Mouse (Mus musculus) cerebellum, postnatal 4 days (tissue): ENCODE measurements around the gene Mcl1.
A peak's percentile ranks its signal among the peaks of the same experiment; 100 is the strongest.
"Not testable (repeated sequence)": the region's sequence is repeated elsewhere in the genome, so short reads cannot be mapped to it uniquely, and the experiment has no call there.

Experiments
- DNase-seq, 2 experiments: peaks; one replicate each; pipeline ENCODE4 v3.0.0; 2022; ENCODE audit warnings: low spot score in 2 of 2, mixed read lengths in 1 of 2

Gene Mcl1

DNA sequence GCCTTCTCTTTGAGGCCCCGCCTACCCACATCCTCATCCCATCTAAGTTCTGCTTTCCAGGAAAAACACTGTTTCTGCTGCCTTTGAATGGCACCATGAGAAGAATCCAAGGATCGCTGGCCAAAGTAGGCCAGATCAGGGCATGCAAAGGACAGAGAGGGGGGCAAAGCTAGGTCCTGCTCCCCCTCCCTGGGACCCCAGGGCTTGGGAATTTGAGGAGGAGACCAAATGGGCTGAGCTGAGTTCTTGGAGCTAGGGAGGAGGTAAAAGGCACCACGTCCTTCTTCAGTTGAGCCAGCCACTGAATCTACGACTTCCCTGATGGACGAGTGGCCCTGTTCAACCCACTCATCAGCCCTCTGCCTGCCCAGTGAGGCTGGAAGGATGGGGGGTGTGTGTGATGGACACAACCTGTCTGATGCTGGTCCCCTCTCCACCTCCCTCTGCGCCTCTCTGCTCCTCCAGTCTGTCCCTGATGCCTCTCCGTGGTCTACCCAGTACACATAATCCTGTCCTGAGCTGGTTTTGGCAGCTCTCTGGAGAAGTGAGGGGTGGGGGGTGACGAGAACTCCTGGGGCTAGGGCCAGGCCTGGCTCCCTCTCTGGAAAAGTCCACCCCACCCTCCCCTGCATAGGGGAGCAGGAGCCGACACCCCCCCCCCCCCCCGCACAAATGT is 28.0 kb downstream of the Mcl1 start:
- DNase-seq, result no peak

DNA sequence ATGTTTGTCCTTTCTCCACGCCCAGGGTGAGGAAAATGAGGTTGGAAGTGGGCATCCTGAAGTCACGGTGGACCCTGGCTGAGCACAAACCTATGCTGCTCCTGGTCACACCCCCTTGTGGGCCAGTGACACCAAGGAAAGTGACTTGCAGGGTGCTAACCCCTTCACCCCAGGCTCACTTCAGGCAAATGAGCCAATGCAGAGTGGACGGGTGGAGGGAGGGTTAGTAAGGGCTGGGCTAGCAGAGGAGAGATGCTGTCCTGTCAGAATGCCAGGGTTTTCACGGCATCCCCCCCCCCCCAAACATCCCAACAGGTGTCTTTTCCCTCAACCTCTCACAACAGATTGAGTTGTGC is 28.6 kb downstream of the Mcl1 start:
- no peak for DNase-seq

DNA sequence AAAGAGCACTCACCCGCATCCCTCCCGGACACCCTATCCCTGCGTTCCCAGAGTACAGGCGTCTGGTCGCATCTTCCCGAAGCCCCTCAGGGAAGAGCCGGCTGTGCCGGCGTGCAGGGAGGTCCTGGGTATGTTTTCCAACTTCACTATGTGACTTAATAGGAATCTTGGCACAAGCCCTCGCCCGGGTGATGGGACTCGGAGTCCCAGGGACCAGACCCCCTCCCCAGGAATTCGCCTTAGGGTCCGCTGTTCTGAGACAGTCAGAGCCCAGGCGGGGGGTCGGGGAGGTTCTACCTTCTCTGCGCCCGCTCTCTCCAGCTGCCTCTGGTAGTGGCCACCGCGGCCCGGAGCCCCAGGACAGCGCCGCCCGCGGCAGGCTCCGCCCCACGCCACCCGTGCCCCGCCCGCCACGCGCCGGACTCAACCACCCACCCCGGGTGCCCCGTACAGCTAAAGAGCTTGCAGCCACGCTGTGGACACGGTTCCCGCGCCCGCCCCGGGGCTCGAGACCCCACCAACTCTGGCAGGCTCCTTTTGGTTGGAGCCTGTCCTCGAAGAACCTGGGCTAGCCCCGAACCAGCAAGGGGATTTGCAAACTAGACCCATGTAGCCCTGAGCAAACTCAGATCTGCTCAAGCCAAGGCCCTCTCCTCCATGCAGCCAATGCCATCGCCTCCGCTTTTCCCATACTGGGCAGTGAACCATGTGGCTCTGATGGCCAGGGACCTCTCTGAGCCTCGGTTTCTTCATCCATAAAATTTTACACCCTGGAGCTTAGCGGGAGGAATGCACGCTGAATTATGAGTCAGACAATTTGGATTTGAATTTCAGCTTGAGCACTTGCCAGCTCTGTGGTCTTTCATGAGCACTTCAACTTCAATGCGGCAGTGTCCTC is 29.2 kb downstream of the Mcl1 start, which contains the start of gene Adamtsl4:
Adamtsl4 (minus strand) TSS at position 394 of the 898 bp plus-strand sequence.
- peak in 1 of 2 experiments; percentile 30 for DNase-seq

DNA sequence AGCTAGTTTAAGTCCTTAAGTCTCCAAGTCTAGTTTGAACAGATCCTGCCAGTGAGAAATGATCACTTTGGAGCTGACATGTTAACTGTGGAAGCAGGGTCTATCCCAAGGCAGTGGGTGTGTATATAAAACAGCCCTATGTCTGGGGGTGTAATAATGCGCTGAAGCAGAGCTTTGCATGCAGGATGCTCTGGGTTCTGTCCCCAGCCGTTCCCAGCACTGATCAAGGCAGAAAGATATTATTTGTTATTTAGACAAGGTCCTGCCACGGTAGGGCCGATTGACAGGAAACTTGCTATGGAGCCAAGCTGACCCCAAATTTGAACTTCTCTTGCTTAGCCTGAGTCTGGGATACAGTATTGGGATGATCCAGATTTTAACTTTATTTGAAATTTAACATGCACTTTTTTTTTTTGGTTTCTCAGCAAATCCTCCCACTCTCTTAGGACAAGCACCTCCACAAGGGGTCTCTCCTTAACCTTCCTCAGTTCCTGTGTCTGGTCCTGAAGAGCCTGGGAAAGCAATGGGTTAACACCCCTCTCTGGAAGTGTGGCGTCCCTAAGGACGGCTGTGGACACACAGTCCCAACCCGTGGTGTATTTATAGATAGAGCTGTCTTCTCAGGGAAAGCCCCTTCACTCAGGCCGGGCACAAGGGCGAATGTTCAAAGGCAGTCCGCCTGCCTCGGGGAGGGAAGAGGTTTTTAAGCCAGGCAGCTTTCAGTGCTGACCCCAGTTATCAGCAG is 30.8 kb downstream of the Mcl1 start:
- DNase-seq, result no peak

DNA sequence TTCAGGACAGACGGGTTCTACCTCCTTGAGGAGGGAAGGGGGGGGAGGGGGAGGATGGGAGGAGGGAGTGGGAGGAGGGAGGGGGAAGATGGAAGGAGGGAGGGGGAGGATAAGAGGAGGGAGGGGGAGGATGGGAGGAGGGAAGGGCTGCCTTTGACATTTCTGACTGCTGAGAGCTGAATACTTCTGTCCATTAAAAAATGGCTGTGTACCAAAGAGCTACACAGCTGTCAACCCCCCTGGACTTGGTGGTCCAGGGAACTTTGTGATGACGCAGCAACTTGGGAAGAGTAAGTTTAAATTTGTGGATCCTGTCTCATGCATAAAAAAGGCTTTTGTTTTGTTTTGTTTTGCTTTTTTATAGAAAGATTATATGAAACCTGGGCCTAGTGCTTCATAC is 31.4 kb downstream of the Mcl1 start:
- no peak for DNase-seq

DNA sequence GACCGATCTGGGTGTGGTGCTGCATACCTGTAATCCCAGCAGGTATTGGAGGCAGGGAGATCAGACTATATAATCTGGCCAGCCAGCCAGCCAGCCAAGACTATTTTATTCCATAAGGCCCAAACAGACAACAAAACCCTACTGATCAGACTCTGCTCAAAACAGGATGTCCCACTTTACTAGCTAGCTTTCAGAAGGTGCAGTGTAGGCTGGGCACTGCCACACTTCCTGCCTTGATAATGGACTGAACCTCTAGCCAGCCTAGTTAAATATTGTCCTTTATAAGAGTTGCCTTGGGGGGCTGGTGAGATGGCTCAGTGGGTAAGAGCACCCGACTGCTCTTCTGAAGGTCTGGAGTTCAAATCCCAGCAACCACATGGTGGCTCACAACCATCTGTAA is 32.0 kb downstream of the Mcl1 start:
- DNase-seq, result not testable (repeated sequence)

DNA sequence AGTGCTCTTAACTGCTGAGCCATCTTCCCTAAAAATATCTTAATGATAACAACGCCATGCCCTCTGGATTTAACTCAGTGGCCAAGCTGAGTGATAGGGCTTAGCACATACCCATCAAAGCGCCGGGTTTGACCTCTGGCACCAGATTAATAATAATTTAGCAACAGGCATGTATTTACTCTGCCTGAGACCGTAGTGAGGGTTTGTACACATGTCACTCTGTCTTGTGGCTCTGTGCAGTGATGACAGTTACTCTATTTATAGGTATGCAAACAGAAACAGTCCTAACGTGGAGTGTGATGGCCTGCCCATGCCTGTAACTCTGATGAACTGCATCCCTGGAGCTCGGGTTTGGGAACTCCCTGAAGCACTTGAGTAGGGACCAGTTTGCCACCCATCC is 34.1 kb downstream of the Mcl1 start:
- DNase-seq, result no peak

DNA sequence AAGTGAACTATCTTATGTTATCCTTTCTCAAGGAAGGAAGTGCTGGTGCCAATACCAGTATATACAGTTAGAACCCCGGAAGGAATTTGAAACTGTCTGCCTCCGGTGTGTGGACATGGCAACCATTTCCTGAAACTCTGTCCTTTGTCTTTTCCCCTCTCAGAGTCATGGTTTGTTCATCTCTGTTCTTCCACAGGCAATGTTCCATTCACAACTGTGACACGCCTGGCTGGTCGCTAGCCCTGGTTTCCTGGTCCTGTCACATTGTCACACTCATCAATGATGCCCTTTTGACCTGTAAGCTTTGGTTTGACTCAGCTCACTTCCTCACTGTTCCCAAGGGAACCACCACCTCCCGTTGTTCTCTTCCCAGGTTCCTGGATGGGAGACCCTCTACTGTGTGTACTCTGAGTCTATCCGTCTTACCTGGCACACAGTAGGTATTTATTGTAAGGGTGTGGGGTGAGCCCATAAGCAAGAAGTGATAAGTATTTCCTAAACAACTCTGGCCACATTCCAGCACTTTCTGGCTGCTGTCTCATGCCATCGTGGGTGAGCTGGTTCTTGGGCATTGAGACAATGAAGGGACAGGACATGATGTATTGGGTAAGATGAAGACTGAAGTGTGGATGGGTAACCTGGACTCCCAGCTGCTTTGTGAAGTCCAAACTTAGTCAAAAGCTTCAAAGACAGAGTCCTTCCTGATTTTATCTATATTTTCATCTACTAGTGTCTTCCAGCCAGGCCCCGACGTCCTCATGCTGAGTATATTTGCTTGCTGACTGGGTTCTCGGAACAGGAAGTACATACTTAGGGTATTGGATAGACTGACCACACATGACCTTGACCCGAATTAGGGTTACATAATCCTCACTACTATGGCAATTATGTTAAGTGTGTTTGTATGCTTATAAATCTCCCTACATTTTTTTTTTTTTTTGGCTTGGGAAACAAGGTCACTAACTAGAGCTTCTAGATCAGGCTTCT is 35.5 kb downstream of the Mcl1 start:
- no peak for DNase-seq

DNA sequence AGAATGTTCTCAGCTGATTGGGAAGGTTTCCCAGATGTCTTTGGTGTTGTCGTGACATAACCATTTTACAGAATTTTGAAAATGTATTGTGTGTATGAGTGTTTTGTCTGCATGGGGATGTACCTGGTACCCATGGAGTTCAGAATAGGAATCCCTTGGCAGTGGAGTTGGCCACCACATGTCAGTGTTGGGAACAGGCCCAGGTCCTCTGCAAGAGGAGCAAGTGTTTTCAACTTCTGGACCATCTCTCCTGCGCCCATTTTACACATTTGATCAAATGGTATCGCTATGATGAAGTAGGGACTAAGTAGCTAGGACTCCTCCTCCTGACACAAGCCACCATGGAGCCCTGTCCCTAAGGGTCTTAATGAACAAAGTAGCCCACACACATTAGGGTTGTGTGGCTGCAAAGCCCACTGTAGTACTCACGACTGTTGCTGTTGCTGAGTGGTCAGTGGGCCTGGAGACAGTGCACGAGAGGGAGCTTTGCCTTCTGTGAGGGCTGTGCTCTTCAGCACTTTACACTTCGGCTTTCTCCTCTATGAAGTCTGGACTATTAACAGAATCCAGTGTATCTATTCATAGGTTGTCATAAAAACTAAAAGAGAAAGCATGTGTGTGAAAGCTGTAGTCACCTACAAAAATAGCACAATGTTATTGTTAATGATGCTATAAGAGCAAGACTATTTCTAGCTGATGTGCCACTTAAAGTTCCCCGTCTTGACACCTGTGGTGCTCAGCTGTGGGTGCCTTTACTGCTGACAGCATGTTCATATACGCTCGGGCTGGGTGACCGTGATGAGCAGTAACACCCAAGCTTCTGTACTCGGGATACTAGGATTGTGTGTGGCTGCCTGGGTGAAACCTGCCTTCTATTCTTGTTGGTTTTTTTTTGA is 36.5 kb downstream of the Mcl1 start:
- no peak for DNase-seq

DNA sequence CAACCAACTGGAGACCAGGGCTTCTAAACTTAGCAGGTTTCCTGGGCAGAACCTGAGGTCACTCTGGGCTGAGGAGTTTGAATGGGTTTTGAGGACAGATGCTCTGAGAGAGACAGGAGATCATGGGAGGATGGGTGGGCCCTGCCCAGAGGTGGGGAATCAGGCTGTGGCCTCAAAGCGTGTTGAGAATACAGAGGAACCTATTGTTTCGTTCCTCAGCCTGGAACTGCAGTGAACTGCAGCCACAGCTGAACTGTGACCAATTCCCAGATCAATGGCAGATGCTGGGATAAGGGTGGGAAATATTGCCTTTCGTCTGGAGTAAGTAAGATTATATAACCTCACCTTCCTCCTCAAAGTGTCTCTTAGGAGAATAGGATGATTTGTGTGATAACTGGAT is 37.2 kb downstream of the Mcl1 start:
- DNase-seq, result no peak

DNA sequence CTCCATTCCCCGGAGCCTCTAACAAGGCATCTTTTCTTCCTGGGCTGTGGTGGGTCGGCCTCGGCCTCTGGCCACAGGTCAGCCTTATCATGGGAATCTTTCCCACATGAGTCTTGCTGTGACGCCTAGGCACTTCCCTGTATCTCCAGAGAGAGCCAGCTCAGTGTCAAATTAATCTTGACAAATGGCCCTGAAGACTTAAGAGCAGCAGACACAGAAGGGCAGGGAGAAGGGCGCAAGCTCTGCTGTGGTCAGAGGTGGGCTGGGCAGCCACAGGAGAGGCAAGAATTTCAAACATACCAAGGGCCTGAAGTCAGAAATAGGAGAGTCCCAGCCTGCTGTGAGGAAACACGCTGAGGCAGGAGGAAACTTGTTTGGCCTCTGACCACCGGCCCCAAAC is 37.8 kb downstream of the Mcl1 start:
- no peak for DNase-seq

DNA sequence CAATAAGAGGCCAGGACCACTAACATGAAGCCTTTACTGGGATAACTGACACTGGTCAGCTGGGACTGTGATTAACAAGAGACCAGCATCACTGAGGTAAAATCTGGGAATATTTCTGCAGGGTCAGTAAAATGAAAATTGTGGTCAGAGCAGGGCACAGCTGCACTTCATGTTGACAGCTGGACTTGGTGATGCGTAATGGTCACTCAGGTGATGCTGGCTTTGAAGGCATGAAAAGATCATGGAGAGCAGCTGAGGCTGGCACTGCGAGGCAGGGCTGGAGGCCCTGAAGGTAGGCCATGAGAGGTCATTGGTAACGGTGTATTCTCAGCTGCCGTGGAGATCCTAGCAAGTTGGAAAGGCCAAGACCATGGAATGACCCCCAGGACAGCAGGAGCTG is 39.7 kb downstream of the Mcl1 start:
- DNase-seq, result no peak

DNA sequence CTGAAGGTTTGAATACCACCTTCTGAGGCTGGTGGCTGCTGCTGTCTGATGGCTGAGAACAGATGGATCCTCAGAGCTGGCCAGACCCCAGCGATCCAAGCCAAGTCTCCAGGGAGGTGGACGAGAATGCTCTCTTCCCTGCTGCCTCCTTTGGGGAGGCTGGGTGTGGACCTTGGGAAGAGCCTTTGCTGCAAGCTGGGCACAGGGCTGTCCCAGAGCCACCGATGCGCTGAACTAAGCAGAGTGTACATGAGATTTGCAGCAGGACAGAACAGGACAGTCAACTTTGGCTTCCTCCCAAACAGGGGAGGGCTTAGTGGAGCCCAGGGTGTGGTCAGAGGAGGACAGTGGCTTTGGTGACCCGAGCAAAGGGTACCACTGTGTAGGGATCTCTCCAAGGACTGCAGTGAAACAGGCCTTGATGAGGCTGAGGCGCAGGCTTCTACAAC is 41.7 kb downstream of the Mcl1 start:
- DNase-seq, result peak in 1 of 2 experiments; percentile 21

DNA sequence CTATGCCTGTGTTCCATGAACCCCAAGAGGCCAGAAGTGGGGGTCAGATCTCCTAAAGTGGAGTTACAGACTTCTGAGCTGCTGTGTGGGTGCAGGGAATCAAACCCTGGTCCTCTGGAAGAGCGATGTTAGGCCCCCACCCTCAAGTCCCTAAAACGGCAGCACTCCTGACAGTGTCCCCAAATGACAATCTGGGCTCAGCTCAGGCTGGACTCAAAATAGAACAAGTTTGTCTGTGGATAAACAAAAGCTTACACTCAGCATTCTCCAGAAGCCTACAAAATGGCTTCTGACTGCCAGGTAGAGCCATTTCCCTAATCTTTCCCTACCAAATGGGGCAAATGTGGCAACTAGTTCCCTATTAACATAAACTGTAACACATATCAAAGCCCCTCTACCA is 42.5 kb downstream of the Mcl1 start:
- DNase-seq, result no peak

DNA sequence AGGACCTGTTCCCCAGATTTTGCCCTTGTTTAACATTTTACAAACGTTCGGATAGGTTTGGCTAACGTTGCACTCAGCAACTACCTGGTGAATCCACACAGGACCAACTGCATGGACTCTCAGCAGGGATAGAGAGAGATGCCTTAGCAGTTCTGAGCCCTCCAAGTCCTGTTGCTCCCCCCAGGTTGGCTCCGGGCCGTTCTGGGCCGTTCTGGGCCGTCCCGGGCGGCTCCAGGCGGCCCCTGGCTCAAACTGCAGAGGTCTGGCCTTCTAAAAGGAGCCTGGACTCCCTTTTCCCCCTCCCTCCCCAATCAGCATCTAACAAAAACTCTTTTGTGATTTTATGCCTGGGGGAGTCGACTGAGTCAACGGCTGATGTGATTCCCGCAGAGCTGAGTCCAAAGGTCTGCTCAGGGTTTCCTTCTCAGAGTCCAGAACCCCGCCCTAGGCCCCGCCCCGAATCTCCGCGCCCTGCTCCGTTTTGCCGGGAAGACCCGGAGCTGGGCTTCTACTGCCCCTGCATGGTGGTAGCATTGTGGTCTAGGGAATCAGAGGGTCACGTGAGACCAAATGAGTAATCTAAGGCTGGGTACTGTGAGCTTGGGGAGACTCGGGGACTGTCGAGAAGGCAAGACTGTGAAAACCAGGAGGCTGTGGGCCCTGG is 43.4 kb downstream of the Mcl1 start:
- peak in 1 of 2 experiments; percentile 49 for DNase-seq

DNA sequence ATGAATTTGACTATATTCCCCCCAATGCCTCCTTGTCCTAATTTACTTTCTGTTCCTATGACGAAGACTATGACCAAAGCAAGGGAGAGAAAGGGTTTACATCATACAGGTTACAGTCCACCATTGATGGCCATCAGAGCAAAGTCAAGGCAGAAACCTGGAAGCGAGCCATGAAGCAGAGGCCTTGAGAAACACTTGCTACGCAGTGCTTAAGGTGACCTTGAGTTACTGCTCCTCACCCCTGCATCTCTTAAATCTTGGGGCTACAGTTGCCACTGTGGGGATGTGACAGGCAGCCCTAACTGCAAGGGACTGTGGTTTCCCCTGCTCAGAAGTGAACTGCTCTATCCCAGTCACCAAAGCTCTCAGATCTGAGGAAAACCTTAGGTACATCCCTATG is 44.7 kb downstream of the Mcl1 start:
- no peak for DNase-seq

DNA sequence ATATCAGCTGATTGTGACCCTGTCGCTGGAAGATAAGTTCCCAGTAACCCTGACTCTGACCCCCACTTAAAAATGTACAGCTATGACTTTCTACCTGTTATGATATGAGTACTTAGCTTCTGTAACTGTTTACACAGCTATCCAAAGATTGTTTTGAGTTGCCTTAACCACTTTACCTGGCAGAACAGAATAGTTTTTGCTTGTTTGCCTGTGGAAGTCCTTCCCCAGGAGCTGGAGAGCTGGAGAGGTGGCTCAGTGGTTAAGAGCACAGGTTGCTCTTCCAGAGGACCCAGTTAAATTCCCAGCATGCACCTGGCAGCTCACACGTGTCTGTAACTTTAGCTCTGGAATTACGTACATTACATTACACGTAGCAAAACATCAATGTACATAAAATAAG is 46.0 kb downstream of the Mcl1 start:
- DNase-seq, result no peak

DNA sequence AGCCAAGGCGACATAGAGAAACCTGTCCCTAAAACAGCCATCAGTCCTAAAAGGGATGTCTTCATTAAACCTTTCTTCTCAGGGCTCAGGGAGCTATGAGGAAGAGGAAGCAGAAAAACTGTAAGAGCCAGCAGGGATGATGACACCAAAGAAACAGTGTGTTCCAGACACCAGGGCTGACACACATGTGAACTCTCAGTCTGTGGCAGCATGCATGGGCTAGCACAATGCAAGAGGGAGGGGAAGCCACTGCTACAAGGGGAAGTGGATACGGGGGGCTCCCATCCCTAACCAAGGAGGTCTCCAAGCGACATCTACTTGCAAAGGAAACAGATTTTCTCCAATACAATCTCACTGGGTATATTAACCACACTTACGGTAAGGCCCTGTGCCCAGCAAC is 47.7 kb downstream of the Mcl1 start:
- no peak for DNase-seq

DNA sequence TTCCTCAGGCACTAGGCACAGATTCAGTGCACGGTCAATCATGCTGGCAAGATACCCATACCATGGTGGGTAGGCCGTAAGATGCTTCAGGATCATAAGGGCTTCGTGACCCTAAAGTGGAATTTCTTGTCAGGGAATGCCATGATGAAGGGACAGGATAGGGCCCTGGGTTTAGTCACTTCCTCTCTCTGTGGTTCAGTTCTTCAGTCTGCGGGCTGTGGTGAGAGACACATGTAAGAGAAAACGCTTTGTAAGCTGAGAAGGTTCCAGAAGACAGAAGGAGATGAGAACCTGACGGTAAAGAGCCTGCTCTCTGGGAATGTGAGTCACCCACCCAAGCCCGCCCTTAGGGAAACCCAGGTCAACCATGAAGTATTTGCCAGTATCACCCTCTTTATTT is 48.9 kb downstream of the Mcl1 start:
- DNase-seq, result no peak

DNA sequence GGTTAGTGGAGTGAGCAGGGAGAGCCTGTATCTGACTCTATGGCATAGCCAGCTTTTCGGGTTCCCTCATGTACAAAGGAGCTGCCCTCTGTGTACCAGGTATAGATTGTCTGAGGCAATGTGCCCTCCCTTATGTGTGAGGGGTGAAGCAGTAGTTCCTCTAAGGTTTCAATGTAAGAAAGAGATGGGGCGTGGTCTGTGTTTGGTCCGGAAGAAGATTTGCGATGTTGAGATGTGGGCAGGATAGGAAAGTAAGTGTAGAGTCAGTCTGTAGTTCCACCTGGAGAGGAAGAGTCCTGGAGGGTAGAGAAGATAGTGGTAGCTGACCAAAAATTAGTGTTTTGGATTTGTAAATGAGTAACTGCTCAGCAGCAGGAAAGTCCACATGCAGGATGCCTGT is 50.5 kb downstream of the Mcl1 start:
- DNase-seq, result no peak
